Mouse (Mus musculus) limb, embryonic 11.5 days (tissue): Measurements from ENCODE around the gene Hist1h3f. TPM values are rescaled to one million over a fixed set of nuclear protein-coding genes. Genes with fewer than 3 reads are reported as not detected.

Source experiments
- ATAC-seq: fragments of 200-750 bp; cut with Nextera tagmentation; 2 replicates; pipeline ENCODE4 v1.8.0; 2017; ENCODE audit warnings: low read depth; ENCODE audit not compliant: insufficient number of reproducible peaks, low FRiP score, low TSS enrichment
- DNase-seq: peaks from one replicate; pipeline ENCODE4 v3.0.0-alpha.2; 2015; ENCODE audit warnings: low spot score
- H3K27ac ChIP-seq: fragments of 300-500 bp; sonication (generic); replicated peaks from 2 replicates; pipeline ENCODE4 v1.5.1; 2014; ENCODE audit warnings: low read depth, mild to moderate bottlenecking, low read length
- H3K27me3 ChIP-seq: fragments of 300-500 bp; sonication (generic); 2 replicates; pipeline ENCODE4 v1.6.1; 2014; ENCODE audit warnings: mild to moderate bottlenecking, low read length, mixed read lengths; ENCODE audit not compliant: control insufficient read depth, insufficient read depth
- H3K36me3 ChIP-seq: fragments of 300-500 bp; sonication (generic); 2 replicates; pipeline ENCODE4 v1.6.1; 2014; ENCODE audit warnings: mild to moderate bottlenecking, low read length, moderate library complexity, mixed read lengths; ENCODE audit not compliant: control insufficient read depth, insufficient read depth
- H3K4me1 ChIP-seq: fragments of 300-500 bp; sonication (generic); 2 replicates; pipeline ENCODE4 v1.6.1; 2014; ENCODE audit warnings: low read length, mixed read lengths; ENCODE audit not compliant: control insufficient read depth, insufficient read depth
- H3K4me2 ChIP-seq: fragments of 300-500 bp; sonication (generic); 2 replicates; pipeline ENCODE4 v1.6.1; 2014; ENCODE audit warnings: low read depth, mild to moderate bottlenecking, moderate library complexity; ENCODE audit not compliant: severe bottlenecking
- H3K4me3 ChIP-seq: fragments of 300-500 bp; sonication (generic); 2 replicates; pipeline ENCODE4 v1.5.1; 2014; ENCODE audit warnings: low read depth, low read length
- H3K9ac ChIP-seq: fragments of 300-500 bp; sonication (generic); 2 replicates; pipeline ENCODE4 v1.6.1; 2014; ENCODE audit warnings: mild to moderate bottlenecking, low read length
- H3K9me3 ChIP-seq: fragments of 300-500 bp; sonication (generic); 2 replicates; pipeline ENCODE4 v1.6.1; 2016; ENCODE audit warnings: low read length; ENCODE audit not compliant: control insufficient read depth
- WGBS: fragments of 180-500 bp; shearing (Covaris S2); extraction: QIAGEN DNeasy Blood & Tissue Kit; methylation state at CpG from one replicate; pipeline ENCODE4 v1.1.7; 2014; 5-methylcytosine and 5-hydroxymethylcytosine counted together
- polyA plus RNA-seq: library from polyadenylated mRNA; unstranded; fragments of >200 nt; fragmentation: Nextera tagmentation; extraction: Ambion mirVana; gene quantifications from 2 replicates; pipeline ENCODE4 v1.2.1, GENCODE M21; 2014

Hist1h3f gene
- polyA plus RNA-seq, result 1.4 and 2.0 TPM in 2 replicates

- peak within 1 kb of the TSS; percentile 41 for H3K4me3 ChIP-seq
- H3K36me3 ChIP-seq, result no peaks in the 10 kb centered on the region
- peak within 1 kb of the TSS; percentile 77 for H3K4me2 ChIP-seq
- ATAC-seq (peak; percentile 91), DNase-seq (peak; percentile 70)
- no peaks in the 10 kb centered on the region for H3K4me1 ChIP-seq
- no peaks in the 10 kb centered on the region for H3K9me3 ChIP-seq
- H3K27me3 ChIP-seq, result no peaks in the 10 kb centered on the region
- peak within 1 kb of the TSS; percentile 95 for H3K27ac ChIP-seq
- H3K9ac ChIP-seq, result peak within 1 kb of the TSS; percentile 69
- under 1% methylated on average over 30 of the region's 45 CpGs for WGBS
Observed at GRCm38 (mm10) chr13:23543965-23544786, at the start of gene Hist1h3f. TSS of gene Hist1h3f (plus strand) at chr13:23544052.

- Histone ChIP-seq H3K9ac (no peak overlapping the region), H3K36me3 (no peaks in the 10 kb centered on the region), H3K27me3 (no peaks in the 10 kb centered on the region), H3K9me3 (no peaks in the 10 kb centered on the region), H3K4me2 (no peak overlapping the region), H3K4me3 (no peak overlapping the region), H3K27ac (no peak overlapping the region), H3K4me1 (peaks cover 4% of the 10 kb centered on the region; the same call in 1 of the 2 replicates)
- DNase-seq (no peak), ATAC-seq (no peak)
- WGBS, result 77% methylated on average over 6 of the region's 6 CpGs
Observed at GRCm38 (mm10) chr13:23495526-23495925, 48.3 kb upstream of the Hist1h3f start.

- H3K4me2 ChIP-seq, result peak overlapping the region; percentile 44
- no peak for ATAC-seq
- no peak overlapping the region for H3K9ac ChIP-seq
- no peaks in the 10 kb centered on the region for H3K36me3 ChIP-seq
- under 1% methylated on average over 19 of the region's 19 CpGs for WGBS
- H3K27ac ChIP-seq, result 0 out of 2 replicates have a peak overlapping the region, but pooled peaks have one; percentile 55
- H3K27me3 ChIP-seq, result no peaks in the 10 kb centered on the region
- no peaks in the 10 kb centered on the region for H3K9me3 ChIP-seq
- peak overlapping the region; percentile 15; the same call in 1 of the 2 replicates for H3K4me3 ChIP-seq
- DNase-seq, result peak; percentile 80
- peaks cover 4% of the 10 kb centered on the region; the same call in 1 of the 2 replicates for H3K4me1 ChIP-seq
Observed at GRCm38 (mm10) chr13:23497656-23498321, 46.1 kb upstream of the Hist1h3f start.

GRCm38 (mm10) chr13:23498653-23499052, 45.2 kb upstream of the Hist1h3f start:
- peak overlapping the region; percentile 55; the same call in 1 of the 2 replicates for H3K27ac ChIP-seq

GRCm38 (mm10) chr13:23499943-23500342, 43.9 kb upstream of the Hist1h3f start:
- no peak for DNase-seq
- H3K4me3 ChIP-seq, result no peak overlapping the region

More at GRCm38 (mm10) chr13:23498653-23499052, 45.2 kb upstream of the Hist1h3f start:
- no peaks in the 10 kb centered on the region for H3K36me3 ChIP-seq
- peak overlapping the region; percentile 44 for H3K4me2 ChIP-seq
- 1% methylated on average over 10 of the region's 10 CpGs for WGBS
- peak overlapping the region; percentile 15 for H3K4me3 ChIP-seq
- ATAC-seq (peak; percentile 64), DNase-seq (peak; percentile 66)
- no peaks in the 10 kb centered on the region for H3K27me3 ChIP-seq
- H3K9ac ChIP-seq, result no peak overlapping the region
- peaks cover 4% of the 10 kb centered on the region; the same call in 1 of the 2 replicates for H3K4me1 ChIP-seq
- H3K9me3 ChIP-seq, result no peaks in the 10 kb centered on the region

GRCm38 (mm10) chr13:23500424-23501200, 43.2 kb upstream of the Hist1h3f start:
- Histone ChIP-seq H3K4me1 (peaks cover 8% of the 10 kb centered on the region; the same call in 1 of the 2 replicates), H3K27ac (no peak overlapping the region), H3K9me3 (no peaks in the 10 kb centered on the region), H3K4me3 (no peak overlapping the region; the same call in 1 of the 2 replicates), H3K9ac (no peak overlapping the region), H3K36me3 (no peaks in the 10 kb centered on the region), H3K4me2 (peak overlapping the region; percentile 25; the same call in 1 of the 2 replicates), H3K27me3 (no peaks in the 10 kb centered on the region)
- 2% methylated on average over 17 of the region's 17 CpGs for WGBS
- DNase-seq (peak; percentile 91), ATAC-seq (peak; percentile 54; the same call in 1 of the 2 replicates)

More at GRCm38 (mm10) chr13:23499943-23500342, 43.9 kb upstream of the Hist1h3f start:
- H3K27ac ChIP-seq, result no peak overlapping the region
- H3K4me1 ChIP-seq, result peaks cover 4% of the 10 kb centered on the region; the same call in 1 of the 2 replicates
- no peaks in the 10 kb centered on the region for H3K36me3 ChIP-seq
- ATAC-seq, result no peak
- no peak overlapping the region for H3K4me2 ChIP-seq
- no peaks in the 10 kb centered on the region for H3K27me3 ChIP-seq
- WGBS, result 6% methylated on average over 7 of the region's 7 CpGs
- H3K9ac ChIP-seq, result no peak overlapping the region
- H3K9me3 ChIP-seq, result no peaks in the 10 kb centered on the region

- H3K4me1 ChIP-seq, result peaks cover 8% of the 10 kb centered on the region; the same call in 1 of the 2 replicates
- no peak overlapping the region for H3K9ac ChIP-seq
- H3K27ac ChIP-seq, result no peak overlapping the region
- no peak overlapping the region; the same call in 1 of the 2 replicates for H3K4me3 ChIP-seq
- no peaks in the 10 kb centered on the region for H3K36me3 ChIP-seq
- no peak for DNase-seq
- ATAC-seq, result no peak
- no peaks in the 10 kb centered on the region for H3K27me3 ChIP-seq
- 12% methylated on average over 5 of the region's 5 CpGs for WGBS
- H3K9me3 ChIP-seq, result no peaks in the 10 kb centered on the region
- H3K4me2 ChIP-seq, result peak overlapping the region; percentile 25
Observed at GRCm38 (mm10) chr13:23501511-23501910, 42.3 kb upstream of the Hist1h3f start.
